Mouse (Mus musculus) 416B (cell line): ENCODE data around the gene Iqck.
A peak's percentile ranks its signal among the peaks of the same experiment; 100 is the strongest.

ENCODE experiments used
- DNase-seq: peaks from one replicate; pipeline ENCODE4 v3.0.0; 2011; ENCODE audit warnings: low read depth

The Iqck gene

DNA sequence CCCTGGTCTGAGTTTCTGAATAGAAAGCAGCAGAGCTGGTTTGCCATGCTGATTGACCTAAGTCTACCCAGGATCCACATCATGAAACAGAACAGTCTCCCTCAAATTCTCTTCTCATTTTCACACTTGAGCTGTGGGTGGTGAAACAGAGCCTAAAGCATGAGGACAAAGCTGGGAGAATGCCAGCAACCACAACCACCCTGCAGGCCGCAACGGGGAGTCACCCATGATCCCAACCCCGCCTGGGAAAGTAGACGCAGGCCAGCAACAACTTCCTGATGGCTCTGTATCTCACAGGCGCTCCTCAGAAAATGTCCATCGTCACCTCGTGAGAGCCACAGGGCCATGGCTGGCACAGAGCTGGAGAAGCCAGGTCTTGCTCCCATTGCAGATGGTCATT, 4.0 kb upstream of the Iqck start:
- DNase-seq = peak; percentile 75

DNA sequence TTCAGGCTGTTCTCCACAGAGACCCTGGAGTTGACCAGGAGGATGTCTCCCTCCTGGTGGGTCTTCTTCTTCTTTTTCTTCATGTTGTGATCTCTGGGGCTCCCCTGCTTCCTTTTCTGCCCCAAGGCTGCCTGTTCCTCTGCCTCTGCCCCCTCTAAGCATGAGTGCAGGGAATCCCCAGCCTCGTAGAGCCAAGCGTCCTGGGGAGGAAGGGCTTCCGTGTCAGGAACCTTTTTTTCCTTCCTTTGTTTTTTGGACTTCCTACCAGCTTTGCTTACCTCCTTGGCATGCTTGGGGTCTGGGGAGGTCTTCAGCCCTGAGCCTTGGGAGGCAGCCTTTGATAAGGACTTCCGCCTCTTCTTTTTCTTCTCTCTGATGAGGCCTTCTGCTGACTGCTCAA, 2.9 kb upstream of the Iqck start:
- no peak for DNase-seq

DNA sequence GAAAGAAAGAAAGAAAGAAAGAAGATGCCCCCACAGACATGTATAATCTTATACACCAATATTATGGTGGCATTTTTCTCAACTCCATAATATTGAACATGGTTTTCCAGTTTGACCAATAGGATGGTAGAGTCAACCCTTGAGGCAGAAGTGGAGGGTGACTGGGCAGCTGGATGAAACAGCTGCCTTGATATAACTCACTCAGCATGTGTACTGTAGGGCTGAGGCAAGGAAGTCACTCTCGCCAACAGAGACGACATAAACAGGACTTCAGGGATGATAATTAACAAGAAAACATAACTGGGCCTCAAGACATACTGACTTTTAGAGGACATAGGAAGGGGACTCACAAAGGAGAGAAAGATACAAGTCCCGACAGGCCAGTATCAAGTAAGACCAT, 946 bp upstream of the Iqck start:
- peak; percentile 64 for DNase-seq

DNA sequence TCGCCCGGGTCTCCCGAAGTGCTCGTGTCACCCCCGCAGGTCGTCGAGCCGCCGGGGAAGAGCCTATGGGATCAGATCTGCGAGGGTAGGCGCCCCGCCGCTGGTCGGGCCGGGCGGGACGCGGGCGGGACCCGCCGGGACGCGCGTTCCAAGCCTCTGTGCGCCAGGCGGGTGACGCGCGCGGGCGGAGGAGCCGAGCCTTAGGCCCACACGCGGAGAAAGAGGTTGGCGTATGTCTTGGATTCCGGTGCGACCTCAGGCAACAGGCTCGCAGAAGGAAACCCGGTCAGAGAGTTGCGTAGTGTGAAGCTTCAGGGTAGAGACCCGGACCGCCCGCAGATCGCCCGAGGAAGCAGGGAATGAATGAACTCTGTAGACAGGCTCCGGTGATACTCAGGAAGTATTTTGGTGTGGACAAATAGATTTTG, 339 bp downstream of the Iqck start, which contains the start of gene Knop1:
Gene Knop1, minus strand, starts transcription at position 378 of the 428 bp plus-strand sequence.
- no peak for DNase-seq

DNA sequence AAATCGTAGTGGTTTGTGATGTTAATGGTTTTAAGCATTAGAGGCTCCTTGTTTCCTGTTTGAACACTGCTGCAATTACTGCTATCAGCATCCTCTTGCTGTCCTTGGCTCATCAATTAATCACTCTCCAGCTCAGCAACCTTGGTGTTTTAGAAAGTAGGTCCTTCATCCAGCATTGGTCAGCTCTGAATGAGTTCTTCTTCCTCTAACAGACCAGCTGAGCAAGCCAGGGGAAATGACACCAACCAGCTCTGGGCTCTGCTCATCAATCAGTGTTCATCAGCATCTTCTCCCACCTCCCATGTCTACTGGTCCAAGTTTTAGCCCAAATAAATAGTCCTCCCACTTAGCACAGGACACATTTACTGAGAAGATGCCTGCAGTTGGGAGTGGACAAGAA, 3.1 kb downstream of the Iqck start:
- DNase-seq = no peak

DNA sequence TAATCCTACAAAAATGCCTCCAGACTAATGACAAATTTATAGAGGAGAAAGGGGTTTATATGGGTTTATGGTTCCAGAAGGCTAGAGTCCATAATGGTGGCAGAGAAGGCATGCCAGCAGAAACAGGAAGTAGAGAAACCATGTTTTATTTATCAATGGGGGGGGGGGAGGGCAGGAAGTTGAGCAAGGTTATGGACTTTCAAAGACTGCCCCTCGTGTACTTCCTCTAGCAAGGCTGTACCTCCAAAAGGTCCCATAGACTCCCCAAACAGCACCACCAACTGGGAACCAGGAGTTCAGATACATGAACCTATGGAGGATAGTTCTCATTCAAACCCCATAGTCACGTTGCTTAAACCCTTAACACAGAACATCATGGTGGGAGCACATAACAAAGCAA, 9.8 kb downstream of the Iqck start:
- DNase-seq = peak; percentile 45

GRCm38 (mm10) chr7:118879466-118880029, 24.0 kb downstream of the Iqck start:
- DNase-seq = no peak

DNA sequence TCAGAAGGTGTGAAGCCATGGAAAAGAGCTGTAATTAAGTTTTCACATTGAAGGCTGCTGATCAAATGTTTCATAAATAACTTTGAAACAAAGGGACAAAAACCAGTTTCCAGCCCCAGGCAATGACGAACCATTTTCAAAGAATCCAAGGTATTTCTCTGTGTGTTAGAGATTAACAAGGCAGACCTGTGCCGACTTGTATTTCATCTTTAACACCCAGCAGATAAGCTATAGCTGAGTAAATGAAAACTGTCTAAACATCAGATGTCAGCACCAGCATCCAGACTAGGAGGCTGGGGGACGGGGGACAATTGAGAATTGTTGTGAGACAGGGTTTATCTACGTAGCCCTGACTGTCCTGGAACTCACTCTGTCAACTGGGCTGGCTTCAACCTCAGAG, 28.4 kb downstream of the Iqck start:
- DNase-seq = no peak

- DNase-seq = no peak
Observed at GRCm38 (mm10) chr7:118884969-118885368, 29.4 kb downstream of the Iqck start.

GRCm38 (mm10) chr7:118887303-118888055, 31.9 kb downstream of the Iqck start:
- DNase-seq = no peak

GRCm38 (mm10) chr7:118889046-118889680, 33.6 kb downstream of the Iqck start:
- no peak for DNase-seq

DNA sequence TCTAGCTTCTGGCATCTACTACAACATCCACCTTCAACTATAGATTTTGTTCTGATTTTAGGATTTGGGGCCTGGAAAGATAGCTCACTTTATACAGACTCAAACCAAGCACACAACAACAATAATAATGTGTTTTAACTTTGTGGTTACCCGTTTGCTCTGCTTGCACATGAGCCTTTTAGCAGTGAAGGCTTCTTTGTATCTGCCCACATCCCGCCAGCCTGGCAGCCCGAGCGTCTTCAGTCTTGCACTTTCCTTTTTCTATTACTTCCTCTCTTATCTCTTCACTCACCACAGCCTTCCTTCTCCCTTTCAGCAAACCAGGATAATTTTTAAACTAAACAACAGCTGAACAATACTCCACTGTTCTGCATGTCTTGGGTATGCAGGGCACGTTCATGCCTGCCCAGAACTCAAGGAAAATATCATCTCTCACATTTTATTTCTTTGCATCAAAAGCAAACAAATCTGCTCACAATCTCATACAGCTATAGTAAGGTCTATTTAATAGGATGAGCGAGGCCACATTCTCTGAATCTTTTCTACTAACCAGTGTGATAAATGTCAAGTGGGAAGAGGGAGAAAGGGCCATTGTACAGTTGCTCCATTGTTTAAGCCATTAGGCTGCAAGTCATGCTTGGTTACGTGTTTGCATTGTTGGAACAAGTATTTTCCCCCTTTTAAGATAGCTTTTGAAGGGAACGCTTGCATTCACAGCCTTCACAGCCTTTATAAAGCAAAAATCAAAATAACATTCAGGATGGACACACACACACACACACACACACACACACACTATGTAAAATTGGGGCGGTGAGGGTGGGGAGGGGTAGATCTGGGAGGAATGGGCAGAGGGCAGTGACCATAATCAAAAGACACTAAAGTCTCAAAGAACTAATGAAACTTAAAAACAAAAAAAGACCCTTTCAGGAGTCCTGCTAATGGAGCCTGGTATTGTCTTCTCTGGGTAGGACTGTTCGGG, 40.2 kb downstream of the Iqck start:
- no peak for DNase-seq

DNA sequence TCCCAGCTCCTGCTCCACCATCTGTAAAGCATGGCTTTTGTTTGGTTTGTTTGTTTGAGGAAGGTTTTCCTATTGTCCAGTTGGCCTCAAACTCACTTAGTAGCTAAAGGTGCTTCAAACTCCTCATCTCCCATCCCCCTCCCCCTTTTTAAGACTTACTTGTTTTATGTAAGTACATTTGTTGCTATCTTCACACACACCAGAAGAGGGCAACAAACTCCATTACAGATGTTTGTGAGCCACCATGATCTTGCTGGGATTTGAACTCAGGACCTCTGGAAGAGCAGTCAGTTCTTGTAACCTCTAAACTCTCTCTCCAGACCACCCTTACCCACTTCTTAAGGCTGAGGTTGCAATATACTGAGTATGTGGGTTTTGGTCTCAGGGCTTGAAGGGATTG, 42.5 kb downstream of the Iqck start:
- peak; percentile 12 for DNase-seq

- no peak for DNase-seq
Observed at GRCm38 (mm10) chr7:118900090-118900489, 44.5 kb downstream of the Iqck start.

GRCm38 (mm10) chr7:118902944-118903343, 47.4 kb downstream of the Iqck start:
- no peak for DNase-seq

DNA sequence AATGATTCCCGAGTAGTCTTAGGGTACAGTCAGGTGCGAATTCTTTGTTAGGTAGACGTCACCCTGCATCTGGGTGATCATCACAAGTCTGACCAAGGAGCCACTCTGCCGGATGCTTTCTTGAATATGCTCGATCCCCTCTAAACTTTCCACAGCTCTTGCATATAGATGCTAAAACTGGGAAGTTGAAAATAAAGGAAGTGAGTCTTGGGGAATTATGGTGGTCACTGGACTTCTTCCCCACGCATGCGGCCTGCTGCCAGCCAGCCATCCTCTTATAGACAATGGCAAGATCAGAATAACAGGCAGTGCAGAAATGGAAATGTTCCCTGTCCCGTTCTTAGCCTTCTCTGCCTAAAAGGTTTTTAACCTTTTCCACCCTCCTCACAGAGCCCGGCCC, 48.3 kb downstream of the Iqck start:
- DNase-seq = no peak

- no peak for DNase-seq
Observed at GRCm38 (mm10) chr7:118904530-118904929, 49.0 kb downstream of the Iqck start.

GRCm38 (mm10) chr7:118908961-118909515, 53.5 kb downstream of the Iqck start:
- no peak for DNase-seq

DNA sequence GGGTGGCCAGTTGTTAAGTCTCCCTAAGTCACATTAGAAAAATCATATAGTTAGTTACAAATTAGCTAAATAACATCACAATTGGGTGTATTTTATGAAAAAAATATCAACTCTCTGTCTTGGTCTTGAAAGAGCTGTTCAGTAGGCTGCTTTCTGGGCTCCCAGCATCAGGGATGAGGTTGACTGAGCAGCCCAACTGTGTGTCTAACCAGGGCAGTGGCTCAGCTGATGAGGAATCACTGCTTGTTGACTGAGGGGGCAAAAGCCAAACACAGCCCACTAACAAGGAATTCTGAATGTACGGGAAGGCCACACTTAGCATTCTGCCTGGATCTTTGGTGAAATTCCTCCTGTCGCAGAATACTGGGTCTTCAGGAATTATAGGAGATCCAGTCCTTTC, 54.9 kb downstream of the Iqck start:
- DNase-seq = no peak

DNA sequence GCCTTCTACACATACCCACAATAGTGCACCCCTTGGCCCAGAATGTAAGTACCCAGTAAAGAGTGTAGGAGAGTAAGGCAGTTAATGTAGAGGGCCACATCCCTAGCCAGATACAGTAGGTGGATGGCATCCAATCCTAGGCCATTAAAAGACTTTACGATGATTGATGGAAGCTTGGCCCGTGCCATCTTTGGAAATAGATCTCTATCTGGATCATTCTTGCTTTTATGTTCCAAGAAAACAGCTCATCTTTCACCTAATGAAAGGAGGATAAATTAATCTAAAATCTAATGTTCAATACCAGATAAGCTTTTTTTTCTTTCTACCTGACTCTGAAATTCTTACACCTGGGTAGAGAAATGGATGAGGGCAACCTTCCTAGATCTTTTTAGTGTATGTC, 55.6 kb downstream of the Iqck start:
- no peak for DNase-seq

- DNase-seq = peak; percentile 38
Observed at GRCm38 (mm10) chr7:118911571-118911970, 56.0 kb downstream of the Iqck start.

- DNase-seq = no peak
Observed at GRCm38 (mm10) chr7:118912049-118912490, 56.5 kb downstream of the Iqck start.
